Mouse (Mus musculus): ENCODE measurements at regions not wholly inside any gene's neighbourhood (a gene's known extent, or its start where the extent isn't known, plus 50 kb on each side); places are given as distances from the start of the nearest gene placed in this dataset.

DNA sequence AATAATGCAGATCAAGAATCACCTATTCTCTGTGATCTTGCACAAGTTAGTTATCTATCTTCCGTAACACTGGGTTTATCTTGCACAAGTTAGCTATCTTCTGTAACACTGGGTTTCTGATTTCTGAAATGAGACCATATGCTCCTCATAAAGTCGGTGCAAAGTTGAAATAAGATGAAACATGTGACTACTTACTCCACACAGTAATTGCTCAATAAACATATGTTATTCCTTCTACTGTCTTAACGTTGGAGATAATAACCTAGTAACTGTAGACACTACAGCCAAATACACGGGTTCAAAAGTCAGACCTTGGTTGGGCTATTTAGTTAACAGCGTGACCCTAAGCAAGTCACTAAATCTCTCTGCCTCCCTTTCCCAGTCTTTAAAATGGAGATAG lies 65.8 kb upstream of the Atp11b start:
- Histone ChIP-seq H3K4me2 (ENCODE audit: low read length) (no peak overlapping the region), H3K4me1 (ENCODE audit: control insufficient read depth, insufficient read depth, low read length) (no peaks in the 10 kb centered on the region), H3K9ac (ENCODE audit: low read depth, low read length) (no peak overlapping the region), H3K36me3 (ENCODE audit: control insufficient read depth, insufficient read depth, low read length) (no peaks in the 10 kb centered on the region), H3K9me3 (replicated peaks; ENCODE audit: control insufficient read depth, low read length, poor library complexity, severe bottlenecking) (no peaks in the 10 kb centered on the region), H3K4me3 (ENCODE audit: low read depth, low read length) (no peak overlapping the region), H3K27ac (ENCODE audit: low read length) (no peak overlapping the region), H3K27me3 (ENCODE audit: control insufficient read depth, insufficient read depth, low read depth, low read length) (no peaks in the 10 kb centered on the region)
- no peak for ATAC-seq
- 82% methylated on average over 5 of the region's 5 CpGs for WGBS

DNA sequence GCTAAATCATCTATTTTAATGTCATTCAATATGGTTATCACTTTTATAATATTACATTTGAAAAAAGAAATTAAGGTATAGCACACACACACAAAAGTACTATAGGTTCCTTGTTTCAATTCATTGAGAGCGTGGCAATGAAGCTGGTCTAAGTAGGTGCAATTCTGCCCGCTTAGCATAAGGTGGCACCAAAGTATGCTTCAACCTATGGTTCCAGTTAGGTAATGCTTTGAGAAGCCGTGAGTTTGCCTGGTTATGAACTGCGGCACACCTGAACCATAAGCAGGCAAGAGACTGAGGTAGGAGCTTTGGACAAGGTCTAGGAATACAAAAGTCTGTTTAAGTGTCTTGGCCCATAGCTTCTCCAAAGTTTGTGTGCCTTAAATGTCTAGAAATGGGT lies 65.1 kb upstream of the Atp11b start:
- Histone ChIP-seq H3K27ac (ENCODE audit: low read length) (no peak overlapping the region), H3K4me3 (ENCODE audit: low read depth, low read length) (no peak overlapping the region), H3K27me3 (ENCODE audit: control insufficient read depth, insufficient read depth, low read depth, low read length) (no peaks in the 10 kb centered on the region), H3K4me1 (ENCODE audit: control insufficient read depth, insufficient read depth, low read length) (no peaks in the 10 kb centered on the region), H3K9me3 (replicated peaks; ENCODE audit: control insufficient read depth, low read length, poor library complexity, severe bottlenecking) (no peaks in the 10 kb centered on the region), H3K4me2 (ENCODE audit: low read length) (no peak overlapping the region), H3K9ac (ENCODE audit: low read depth, low read length) (no peak overlapping the region), H3K36me3 (ENCODE audit: control insufficient read depth, insufficient read depth, low read length) (no peaks in the 10 kb centered on the region)
- 23% methylated on average over 4 of the region's 4 CpGs for WGBS
- ATAC-seq = peak; percentile 95

DNA sequence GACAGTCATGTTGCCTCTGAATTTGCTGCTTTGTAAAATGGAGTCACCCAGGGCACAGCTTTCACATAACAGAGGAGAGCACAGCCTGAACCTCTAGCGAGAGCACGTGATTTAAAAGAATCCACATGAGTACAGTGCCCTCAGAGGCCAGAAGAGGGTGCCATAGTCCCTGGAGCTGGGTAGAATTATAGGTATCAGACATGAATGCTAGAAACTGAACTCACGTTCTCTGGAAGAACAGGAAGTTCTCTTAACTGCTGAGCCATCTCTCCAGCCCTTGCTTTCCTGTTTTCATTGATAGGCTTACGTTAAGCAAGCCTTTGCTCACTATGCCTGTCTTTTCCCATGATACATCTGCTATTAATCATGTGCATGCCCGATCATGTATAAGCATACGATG lies 60.9 kb upstream of the Atp11b start:
- H3K4me3 ChIP-seq (ENCODE audit: low read depth, low read length) = no peak overlapping the region
- H3K36me3 ChIP-seq (ENCODE audit: control insufficient read depth, insufficient read depth, low read length) = no peaks in the 10 kb centered on the region
- 54% methylated on average over 6 of the region's 6 CpGs for WGBS
- no peak overlapping the region for H3K27ac ChIP-seq (ENCODE audit: low read length)
- H3K4me2 ChIP-seq (ENCODE audit: low read length) = no peak overlapping the region
- H3K4me1 ChIP-seq (ENCODE audit: control insufficient read depth, insufficient read depth, low read length) = no peaks in the 10 kb centered on the region
- no peak overlapping the region for H3K9ac ChIP-seq (ENCODE audit: low read depth, low read length)
- no peaks in the 10 kb centered on the region for H3K9me3 ChIP-seq (replicated peaks; ENCODE audit: control insufficient read depth, low read length, poor library complexity, severe bottlenecking)
- peak; percentile 67; the same call in 1 of the 2 replicates for ATAC-seq
- H3K27me3 ChIP-seq (ENCODE audit: control insufficient read depth, insufficient read depth, low read depth, low read length) = no peaks in the 10 kb centered on the region

DNA sequence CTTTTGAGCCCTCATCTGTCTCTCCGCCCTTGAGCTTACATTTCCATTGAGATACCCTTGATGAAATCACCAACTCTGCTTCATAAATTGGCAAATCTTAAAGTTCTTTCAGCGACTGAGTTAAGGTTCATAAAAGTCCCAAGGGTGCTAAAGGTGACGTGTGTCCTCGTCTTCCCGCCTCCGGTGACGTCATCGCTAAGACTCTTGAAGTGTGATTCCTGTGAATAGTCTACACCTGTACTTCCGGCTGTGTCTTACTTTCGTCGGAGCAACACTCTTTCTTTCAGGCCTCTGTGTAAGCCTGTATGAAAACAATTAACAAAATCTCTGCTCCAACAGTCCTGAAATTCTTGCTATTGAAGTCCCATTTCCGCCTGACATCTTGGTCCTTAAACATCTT lies 60.4 kb upstream of the Atp11b start:
- Histone ChIP-seq H3K36me3 (ENCODE audit: control insufficient read depth, insufficient read depth, low read length) (no peaks in the 10 kb centered on the region), H3K9ac (ENCODE audit: low read depth, low read length) (no peak overlapping the region), H3K27me3 (ENCODE audit: control insufficient read depth, insufficient read depth, low read depth, low read length) (no peaks in the 10 kb centered on the region), H3K4me3 (ENCODE audit: low read depth, low read length) (no peak overlapping the region), H3K27ac (ENCODE audit: low read length) (no peak overlapping the region), H3K9me3 (replicated peaks; ENCODE audit: control insufficient read depth, low read length, poor library complexity, severe bottlenecking) (no peaks in the 10 kb centered on the region), H3K4me2 (ENCODE audit: low read length) (no peak overlapping the region), H3K4me1 (ENCODE audit: control insufficient read depth, insufficient read depth, low read length) (no peaks in the 10 kb centered on the region)
- ATAC-seq = no peak
- WGBS = 90% methylated on average over 12 of the region's 12 CpGs

GRCm38 (mm10) chr3:35694241-35694640 lies 59.7 kb upstream of the Atp11b start:
- Histone ChIP-seq H3K9ac (ENCODE audit: low read depth, low read length) (no peak overlapping the region), H3K27ac (ENCODE audit: low read length) (no peak overlapping the region), H3K27me3 (ENCODE audit: control insufficient read depth, insufficient read depth, low read depth, low read length) (no peaks in the 10 kb centered on the region), H3K9me3 (replicated peaks; ENCODE audit: control insufficient read depth, low read length, poor library complexity, severe bottlenecking) (no peaks in the 10 kb centered on the region), H3K4me1 (ENCODE audit: control insufficient read depth, insufficient read depth, low read length) (no peaks in the 10 kb centered on the region), H3K4me2 (ENCODE audit: low read length) (no peak overlapping the region), H3K4me3 (ENCODE audit: low read depth, low read length) (no peak overlapping the region), H3K36me3 (ENCODE audit: control insufficient read depth, insufficient read depth, low read length) (no peaks in the 10 kb centered on the region)
- 70% methylated on average over 4 of the region's 4 CpGs for WGBS
- ATAC-seq = no peak

DNA sequence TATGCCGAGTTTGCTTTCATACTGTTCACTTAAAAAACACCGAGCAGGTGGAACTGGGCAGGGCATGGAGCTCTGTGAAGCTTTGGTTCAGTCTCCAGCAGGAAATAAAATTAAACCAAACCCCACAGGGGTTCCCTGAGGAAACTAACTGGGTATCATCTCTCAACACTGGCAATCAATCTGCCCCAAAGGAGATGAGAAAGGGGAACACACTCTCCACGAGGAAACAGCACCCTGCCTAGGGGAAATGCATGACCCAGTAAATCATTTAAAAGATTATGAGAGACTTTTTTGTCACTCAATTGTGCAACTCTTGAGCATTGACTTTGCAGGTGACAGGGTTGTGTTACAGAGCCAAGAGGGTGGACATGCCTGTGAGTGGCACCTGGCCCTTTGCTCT lies 58.0 kb upstream of the Atp11b start:
- ATAC-seq = no peak
- no peak overlapping the region for H3K27ac ChIP-seq (ENCODE audit: low read length)
- H3K36me3 ChIP-seq (ENCODE audit: control insufficient read depth, insufficient read depth, low read length) = no peaks in the 10 kb centered on the region
- H3K9me3 ChIP-seq (replicated peaks; ENCODE audit: control insufficient read depth, low read length, poor library complexity, severe bottlenecking) = no peaks in the 10 kb centered on the region
- no peaks in the 10 kb centered on the region for H3K4me1 ChIP-seq (ENCODE audit: control insufficient read depth, insufficient read depth, low read length)
- H3K4me2 ChIP-seq (ENCODE audit: low read length) = no peak overlapping the region
- WGBS = 84% methylated on average over 3 of the region's 3 CpGs
- H3K4me3 ChIP-seq (ENCODE audit: low read depth, low read length) = no peak overlapping the region
- H3K9ac ChIP-seq (ENCODE audit: low read depth, low read length) = no peak overlapping the region
- H3K27me3 ChIP-seq (ENCODE audit: control insufficient read depth, insufficient read depth, low read depth, low read length) = no peaks in the 10 kb centered on the region

DNA sequence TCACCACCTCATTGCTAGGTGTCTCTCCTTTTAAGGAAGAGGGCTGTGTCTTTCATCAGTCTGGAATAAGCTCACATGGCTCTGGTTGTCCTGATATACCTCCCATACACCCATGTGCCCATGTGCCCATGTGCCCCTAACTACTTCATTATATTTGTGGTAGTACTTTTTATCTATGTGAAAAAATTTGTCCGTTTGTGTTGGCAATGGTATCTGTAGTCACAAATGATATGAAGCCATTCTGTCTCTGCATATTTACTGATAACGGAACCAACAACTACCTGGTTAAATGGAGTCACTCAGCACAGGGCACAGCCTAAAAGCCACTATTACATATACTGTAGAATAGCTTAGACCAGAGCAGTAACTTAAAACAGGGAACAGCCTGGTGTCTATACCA lies 54.6 kb upstream of the Atp11b start:
- Histone ChIP-seq H3K4me2 (ENCODE audit: low read length) (no peak overlapping the region), H3K27ac (ENCODE audit: low read length) (no peak overlapping the region), H3K9me3 (replicated peaks; ENCODE audit: control insufficient read depth, low read length, poor library complexity, severe bottlenecking) (no peaks in the 10 kb centered on the region), H3K36me3 (ENCODE audit: control insufficient read depth, insufficient read depth, low read length) (no peaks in the 10 kb centered on the region), H3K27me3 (ENCODE audit: control insufficient read depth, insufficient read depth, low read depth, low read length) (no peaks in the 10 kb centered on the region), H3K4me3 (ENCODE audit: low read depth, low read length) (no peak overlapping the region), H3K9ac (ENCODE audit: low read depth, low read length) (no peak overlapping the region), H3K4me1 (ENCODE audit: control insufficient read depth, insufficient read depth, low read length) (no peaks in the 10 kb centered on the region)
- ATAC-seq = no peak
- WGBS = 93% methylated on average over 2 of the region's 2 CpGs

DNA sequence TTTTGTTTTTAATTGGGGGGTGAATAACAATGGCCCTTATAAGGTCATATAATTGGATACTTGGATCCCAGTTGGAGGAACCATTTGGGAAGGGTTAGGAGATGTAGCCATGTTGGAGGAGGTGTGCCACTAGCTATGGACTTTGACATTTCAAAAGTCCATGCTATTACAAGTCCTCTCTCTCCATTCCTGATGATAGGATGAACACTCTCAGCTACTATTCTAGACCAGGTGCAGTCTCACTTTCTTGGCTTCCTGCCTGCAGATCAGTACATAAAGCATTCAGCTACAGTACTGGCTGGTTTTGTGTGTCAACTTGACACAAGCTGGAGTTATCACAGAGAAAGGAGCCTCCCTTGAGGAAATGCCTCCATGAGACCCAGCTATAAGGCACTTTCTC lies 53.9 kb upstream of the Atp11b start:
- no peak for ATAC-seq

DNA sequence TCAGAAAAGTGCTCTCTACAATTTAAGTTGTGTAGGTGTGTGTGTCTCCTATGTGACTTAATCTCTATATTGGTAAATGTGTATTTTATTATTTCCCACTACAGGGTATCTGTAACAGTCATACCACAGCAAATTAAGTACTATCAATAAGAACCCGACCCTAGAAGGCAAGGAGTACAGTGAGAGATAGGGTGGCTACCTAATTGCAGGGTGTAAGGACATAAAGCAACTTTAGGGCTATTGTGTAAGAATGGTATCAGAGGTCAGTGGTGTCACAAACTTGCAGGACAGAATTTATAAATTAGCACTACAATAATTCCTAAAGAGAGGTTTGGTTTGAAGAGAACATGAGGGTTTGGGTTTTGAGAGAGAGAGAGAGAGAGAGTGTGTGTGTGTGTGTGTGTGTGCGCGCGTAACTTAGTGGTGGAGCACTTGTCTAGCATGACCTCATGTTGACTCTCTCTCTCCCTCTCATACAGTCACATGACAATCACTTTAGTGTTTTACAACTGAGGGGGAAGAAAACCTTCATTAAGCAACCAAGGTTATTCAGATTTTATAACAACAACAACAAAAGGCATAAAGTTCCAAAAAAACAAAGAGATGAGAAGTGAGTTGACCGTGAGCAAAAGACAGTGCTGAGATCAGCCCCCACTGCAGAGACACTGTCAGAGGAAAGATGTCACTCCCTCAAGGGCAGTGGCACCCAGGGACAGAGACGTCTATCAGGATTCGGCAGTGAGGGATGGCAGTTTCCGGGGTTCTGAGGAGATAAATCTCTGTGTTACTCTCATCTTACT lies 50.2 kb upstream of the Atp11b start:
- Histone ChIP-seq H3K4me2 (ENCODE audit: low read length) (no peak overlapping the region), H3K4me3 (ENCODE audit: low read depth, low read length) (no peak overlapping the region), H3K27ac (ENCODE audit: low read length) (no peak overlapping the region), H3K4me1 (ENCODE audit: control insufficient read depth, insufficient read depth, low read length) (no peaks in the 10 kb centered on the region), H3K36me3 (ENCODE audit: control insufficient read depth, insufficient read depth, low read length) (no peaks in the 10 kb centered on the region), H3K27me3 (ENCODE audit: control insufficient read depth, insufficient read depth, low read depth, low read length) (no peaks in the 10 kb centered on the region), H3K9ac (ENCODE audit: low read depth, low read length) (no peak overlapping the region), H3K9me3 (replicated peaks; ENCODE audit: control insufficient read depth, low read length, poor library complexity, severe bottlenecking) (no peaks in the 10 kb centered on the region)
- ATAC-seq = no peak
- 80% methylated on average over 8 of the region's 8 CpGs for WGBS

More for the DNA sequence above, 53.9 kb upstream of the Atp11b start:
- Histone ChIP-seq H3K4me3 (ENCODE audit: low read depth, low read length) (no peak overlapping the region), H3K9me3 (replicated peaks; ENCODE audit: control insufficient read depth, low read length, poor library complexity, severe bottlenecking) (no peaks in the 10 kb centered on the region), H3K27ac (ENCODE audit: low read length) (no peak overlapping the region), H3K9ac (ENCODE audit: low read depth, low read length) (no peak overlapping the region), H3K4me2 (ENCODE audit: low read length) (no peak overlapping the region), H3K36me3 (ENCODE audit: control insufficient read depth, insufficient read depth, low read length) (no peaks in the 10 kb centered on the region), H3K27me3 (ENCODE audit: control insufficient read depth, insufficient read depth, low read depth, low read length) (no peaks in the 10 kb centered on the region), H3K4me1 (ENCODE audit: control insufficient read depth, insufficient read depth, low read length) (no peaks in the 10 kb centered on the region)
